Mouse (Mus musculus): ENCODE results near the gene Efnb3.

GRCm38 (mm10) chr11:69603516-69603915 is 43.5 kb upstream of the Efnb3 start:
- TF ChIP-seq CTCF (IDR thresholded peaks at IDR 0.05; ENCODE audit: extremely low read depth, insufficient read depth, low read length), result no peak
- no peak for TF ChIP-seq POLR2A (IDR thresholded peaks at IDR 0.05; ENCODE audit: extremely low read depth, insufficient read depth, low read length)

All from cortical plate, adult 2 months (tissue).